Mouse (Mus musculus): ENCODE measurements around the gene Ifi35.
"Not testable (repeated sequence)": the region's sequence is repeated elsewhere in the genome, so short reads cannot be mapped to it uniquely, and the experiment has no call there.

Gene Ifi35

DNA sequence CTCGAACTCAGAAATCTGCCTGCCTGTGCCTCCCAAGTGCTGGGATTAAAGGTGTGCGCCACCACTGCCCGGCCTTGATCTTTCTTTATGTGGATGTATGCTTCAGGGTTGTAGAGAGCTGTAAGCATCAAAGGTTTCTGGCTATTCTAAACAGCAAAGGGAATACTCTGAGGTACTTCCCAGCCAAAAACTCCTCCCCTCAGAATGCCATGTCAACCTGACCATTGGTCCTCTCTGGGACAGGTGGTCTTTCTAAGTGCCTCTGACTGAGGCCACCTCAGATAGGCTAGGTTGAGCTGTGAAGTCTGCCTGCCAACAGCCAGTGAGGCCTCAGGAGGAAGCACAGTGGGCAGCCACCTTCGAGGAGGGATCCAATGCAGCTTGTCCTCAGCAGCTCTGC lies 692 bp downstream of the Ifi35 start:
- no peak for DNase-seq

DNA sequence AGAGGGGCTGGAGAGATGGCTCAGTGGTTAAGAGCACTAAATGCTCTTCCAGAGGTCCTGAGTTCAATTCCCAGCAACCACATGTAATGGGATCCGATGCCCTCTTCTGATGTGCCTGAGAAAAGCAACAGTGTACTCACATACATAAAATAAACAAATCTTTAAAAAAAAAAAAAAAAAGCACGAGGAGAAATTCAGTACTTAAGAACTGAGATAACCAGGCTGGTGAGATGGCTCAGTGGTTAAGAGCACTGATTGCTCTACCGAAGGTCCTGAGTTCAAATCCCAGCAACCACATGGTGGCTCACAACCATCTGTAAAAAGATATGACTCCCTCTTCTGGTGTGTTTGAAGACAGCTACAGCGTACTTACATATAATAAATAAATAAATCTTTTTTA lies 1.4 kb downstream of the Ifi35 start:
- not testable (repeated sequence) for DNase-seq

DNA sequence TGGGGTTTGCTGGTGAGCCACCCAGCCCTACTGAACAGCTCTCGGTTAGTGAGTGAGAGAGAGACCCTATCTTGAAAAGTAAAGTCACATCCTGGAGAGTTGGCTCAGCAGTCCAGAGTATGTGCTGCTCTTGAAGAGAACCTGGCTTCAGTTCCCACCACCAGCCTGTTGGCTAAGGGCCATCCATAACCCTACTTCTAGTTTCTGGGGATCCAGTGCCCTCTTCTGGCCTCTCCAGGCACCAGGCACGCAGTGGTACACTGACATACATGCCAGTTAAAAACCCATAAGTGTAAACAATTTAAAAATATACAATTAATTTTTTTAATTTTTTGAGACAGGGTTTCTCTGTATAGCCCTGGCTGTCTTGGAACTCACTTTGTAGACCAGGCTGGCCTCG lies 2.2 kb downstream of the Ifi35 start:
- no peak for DNase-seq

DNA sequence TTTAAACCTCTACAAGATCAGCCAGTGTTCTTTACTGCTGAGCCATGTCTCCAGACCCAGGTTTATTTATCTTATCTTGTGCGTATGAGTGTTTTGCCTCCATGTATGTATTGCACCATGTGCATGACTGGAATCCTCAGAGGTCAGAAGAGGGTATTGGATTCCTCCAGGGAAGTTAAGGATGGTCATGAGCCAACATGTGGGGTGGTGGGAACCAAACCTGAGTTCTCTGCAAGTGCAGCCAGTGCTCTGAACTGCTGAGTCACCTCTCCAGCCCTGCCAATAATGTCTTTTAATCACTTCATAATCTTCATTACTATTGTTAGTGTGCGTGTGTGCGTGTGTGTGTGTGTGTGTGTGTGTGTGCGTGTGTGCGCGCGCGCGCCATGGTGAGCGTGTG lies 3.3 kb downstream of the Ifi35 start:
- no peak for DNase-seq

DNA sequence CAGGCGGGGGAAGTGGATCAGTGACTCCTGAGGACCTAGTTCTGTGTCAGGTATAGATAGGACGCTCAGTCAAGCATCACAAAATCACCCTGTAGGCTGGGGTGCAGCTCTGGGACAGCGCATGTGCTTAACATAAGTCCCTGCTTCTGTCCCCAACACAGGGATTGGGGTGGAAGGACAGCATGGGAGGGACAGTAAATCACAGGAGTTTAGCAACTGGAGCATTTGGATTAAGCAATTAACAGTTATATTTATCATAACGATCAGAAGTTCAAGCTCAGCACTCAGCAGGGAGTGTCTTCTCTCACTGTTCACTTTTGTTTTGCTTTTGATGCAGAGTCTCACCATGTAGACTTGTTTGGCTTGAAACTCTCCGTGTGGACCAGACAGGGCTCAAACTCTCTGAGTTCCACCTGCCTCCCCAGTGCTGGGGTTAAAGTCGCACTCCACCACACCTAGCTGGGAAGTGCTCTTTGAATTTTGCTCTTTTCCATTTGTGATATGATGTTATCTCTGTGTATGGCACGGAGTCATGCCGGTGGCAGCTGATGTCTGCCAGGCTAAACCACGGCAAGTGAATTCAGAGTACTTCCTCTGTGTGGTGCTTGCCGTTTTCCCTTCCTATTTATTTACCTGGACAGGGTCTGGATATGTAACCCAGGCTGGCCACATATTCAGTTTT lies 4.0 kb downstream of the Ifi35 start:
- DNase-seq = no peak

DNA sequence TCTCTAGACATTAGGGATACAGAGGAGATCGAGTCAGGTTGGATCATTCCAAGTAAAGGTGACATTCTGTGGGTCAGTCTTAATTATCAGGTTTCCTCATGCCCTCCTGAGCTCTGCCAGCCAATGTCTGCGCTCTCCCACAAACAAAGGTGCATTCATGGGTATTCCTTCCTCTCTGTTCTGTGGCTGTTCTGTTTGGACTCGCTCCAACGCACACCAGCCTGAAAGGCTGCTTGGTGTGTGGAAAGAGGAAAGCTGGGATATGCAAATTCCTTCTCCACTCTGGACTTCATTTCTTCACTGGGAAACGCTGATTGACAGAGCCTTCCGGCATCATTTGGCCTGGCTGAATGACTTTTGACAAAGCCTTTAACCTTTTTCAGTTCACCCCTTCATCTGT lies 6.5 kb downstream of the Ifi35 start:
- DNase-seq = no peak

DNA sequence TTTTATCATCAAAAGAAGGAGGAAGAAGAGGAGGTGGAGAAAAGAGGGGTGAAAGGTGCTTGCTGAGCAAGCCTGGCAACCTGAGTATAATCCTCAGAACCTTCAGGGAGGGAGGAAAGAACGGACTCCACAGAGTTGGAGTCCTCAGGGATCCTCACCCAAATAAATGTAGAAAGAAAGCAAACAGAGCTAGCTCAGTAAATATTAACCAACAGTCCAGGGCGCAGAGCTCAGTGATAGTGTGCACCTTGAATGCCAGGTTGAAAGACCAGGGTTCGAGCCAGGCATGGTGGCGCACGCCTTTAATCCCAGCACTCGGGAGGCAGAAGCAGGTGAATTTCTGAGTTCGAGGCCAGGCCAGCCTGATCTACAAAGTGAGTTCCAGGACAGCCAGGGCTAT lies 7.4 kb downstream of the Ifi35 start:
- no peak for DNase-seq

DNA sequence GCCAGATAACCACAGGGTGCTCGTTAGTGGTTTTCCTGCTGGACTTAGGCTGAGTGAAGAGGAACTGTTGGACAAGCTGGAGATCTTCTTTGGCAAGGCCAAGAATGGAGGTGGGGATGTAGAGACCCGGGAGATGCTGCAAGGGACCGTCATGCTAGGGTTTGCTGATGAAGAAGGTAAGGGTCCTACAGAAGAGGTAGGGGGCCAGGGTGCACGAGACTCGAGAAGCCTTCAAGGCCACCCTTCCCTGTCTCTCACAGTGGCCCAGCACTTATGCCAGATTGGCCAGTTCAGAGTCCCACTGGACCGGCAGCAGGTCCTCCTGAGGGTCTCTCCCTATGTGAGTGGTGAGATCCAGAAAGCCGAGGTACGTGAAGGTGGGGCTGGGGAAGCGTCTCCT lies 9.4 kb downstream of the Ifi35 start:
- no peak for DNase-seq

DNA sequence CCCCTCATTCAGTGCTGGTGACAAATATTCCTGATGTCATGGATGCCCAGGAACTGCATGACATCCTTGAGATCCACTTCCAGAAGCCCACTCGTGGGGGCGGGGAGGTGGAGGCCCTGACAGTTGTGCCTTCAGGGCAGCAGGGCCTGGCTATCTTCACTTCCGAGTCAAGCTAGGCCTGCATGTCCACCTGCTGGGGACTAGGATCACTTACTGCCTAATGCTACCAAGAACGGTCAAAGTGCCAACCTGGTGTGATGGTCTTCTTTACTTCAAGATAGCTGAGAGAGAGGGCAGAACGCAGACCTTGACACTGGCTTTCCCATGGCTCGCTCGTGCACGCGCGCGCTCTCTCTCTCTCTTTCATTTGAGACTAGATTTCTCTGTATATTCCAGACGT lies 10.0 kb downstream of the Ifi35 start:
- no peak for DNase-seq

DNA sequence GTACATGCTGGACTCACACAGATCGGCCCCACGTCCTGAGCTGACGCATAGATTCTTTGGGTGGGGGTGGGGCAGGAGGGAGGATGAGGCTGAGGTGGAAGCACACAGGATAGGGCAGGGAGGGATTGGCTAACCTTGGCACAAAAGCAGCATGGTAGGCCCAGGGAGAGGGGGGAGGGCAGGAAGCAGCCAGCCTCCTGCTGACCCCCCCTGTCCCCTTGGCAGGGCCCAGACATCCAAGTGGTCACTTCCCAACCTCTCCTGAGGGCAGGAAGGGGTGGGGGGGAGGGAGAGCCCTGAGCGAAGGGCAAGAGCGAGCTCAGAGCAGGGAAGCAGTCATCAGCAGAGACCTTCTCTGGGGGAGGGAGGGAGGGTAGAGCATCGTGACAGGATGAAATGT lies 11.5 kb downstream of the Ifi35 start:
- DNase-seq = peak; percentile 39

DNA sequence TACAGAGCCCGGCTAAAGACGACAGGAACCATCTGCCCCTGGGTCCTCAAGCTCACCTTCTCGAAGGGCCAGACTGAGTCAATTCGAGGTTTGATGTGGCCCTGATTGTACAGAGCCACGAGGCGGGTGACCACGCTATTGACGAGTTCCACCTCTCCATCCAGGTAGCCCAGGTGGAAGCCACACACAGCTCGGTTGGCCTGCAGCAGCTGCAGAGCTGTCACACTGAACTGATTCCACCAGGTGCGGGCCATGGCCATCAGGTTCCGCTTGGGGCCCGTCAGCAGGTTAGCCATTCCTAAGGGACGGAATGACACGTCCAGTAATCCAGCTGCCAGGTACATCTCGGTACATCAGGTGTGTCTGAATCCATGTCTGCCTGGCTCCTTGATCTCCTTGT lies 12.1 kb downstream of the Ifi35 start:
- DNase-seq = no peak

DNA sequence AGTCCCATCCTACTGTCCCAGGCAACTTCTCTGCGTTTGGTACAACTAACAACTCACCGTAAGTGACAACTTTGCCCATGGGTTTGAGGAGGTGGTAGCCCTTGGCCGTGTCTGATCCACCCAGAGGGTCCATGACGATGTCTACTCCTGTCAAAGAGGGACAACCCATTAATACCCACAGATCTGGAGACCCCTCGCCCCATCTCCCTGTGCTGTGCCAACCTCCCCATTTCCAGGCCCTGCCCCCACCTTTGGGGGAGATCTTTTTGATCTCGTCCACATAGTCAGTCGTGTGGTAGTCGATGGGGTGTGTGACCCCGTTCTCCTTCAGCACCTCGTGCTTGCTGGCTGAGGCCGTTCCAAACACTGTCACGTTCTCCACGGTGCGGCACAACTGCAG lies 13.9 kb downstream of the Ifi35 start:
- no peak for DNase-seq

DNA sequence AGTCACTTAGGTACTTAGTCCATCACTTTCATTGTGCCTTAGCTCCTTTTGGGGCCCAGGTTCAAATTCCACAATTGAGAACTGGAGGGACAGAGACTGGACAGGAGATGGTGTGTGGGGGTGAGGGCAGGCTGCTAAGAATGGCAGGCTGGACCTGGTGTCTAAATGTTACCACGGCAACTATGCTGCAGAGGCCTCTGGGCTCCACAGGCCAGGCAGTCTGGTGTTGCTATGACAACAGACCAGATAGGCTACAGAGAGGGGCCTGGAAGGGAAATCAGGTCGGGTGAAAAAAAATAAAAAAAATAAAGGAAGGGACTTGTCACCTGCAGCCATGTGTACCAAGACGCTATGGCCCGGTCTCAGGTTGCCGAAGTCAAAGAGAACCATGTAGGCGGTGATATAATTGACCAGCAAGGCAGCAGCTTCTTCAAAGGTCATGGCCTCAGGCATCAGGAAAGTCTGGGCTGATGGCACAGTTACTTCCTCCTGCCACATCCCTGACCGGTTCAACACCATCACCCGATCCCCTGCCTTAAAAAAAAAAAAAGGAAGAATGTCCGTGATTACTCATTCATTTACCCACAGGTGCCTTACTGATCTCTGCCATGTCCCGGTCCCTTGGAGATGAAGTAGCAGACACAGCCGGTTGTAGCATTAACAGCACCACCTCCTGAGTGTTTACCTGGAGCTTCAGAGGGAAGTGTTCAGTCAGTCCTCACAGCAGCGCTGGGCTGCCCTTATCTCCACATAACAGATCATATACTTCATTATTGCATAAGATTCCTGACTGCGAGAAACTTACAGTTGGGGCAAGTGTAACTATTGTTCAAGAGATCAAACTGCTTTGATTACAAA lies 14.6 kb downstream of the Ifi35 start:
- DNase-seq = no peak

DNA sequence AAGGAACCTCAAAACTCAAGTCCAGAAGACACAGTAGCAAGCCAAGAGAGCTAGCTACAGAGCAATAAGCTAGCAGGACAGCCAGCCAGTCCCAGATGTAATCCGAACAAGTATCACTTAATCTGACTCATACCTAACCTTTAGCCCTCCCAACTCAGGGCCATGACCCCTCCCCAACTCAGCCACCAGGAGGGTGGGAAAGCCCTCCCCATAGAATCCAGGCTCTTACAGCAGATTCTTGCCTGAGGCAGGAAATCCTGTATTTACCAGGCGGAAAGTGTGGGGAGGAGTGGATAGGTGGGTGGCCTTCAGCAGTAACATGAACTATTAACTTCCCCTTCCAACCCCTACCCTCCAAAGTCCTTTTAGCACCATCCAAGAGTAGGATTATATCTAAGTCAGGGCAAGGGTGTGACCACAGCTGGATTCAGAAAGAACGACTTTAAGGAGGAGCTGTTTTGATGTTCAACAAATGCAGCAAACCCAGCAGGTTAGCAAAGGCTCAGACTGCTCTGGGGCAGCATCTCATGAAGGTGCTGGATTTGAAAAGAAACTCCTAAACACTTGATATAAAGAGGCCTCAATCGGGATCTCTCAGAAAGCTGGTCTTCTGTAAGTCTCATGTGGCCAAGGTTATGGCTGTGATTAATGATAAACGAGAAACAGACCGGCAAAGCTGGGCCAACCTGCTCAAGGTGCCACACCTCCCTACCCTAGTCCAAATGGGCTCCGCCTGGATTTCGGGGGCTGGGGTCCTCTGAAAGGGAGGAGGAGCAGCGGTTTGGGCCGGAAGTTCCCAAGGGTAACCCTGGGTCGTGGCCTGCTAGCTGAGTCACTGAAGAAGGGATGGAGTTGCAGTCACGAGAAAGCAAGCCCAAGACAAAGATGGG lies 16.2 kb downstream of the Ifi35 start, which contains the start of gene Rnd2:
Gene Rnd2, plus strand, starts transcription at position 789 of the 890 bp plus-strand sequence.
- DNase-seq = no peak

DNA sequence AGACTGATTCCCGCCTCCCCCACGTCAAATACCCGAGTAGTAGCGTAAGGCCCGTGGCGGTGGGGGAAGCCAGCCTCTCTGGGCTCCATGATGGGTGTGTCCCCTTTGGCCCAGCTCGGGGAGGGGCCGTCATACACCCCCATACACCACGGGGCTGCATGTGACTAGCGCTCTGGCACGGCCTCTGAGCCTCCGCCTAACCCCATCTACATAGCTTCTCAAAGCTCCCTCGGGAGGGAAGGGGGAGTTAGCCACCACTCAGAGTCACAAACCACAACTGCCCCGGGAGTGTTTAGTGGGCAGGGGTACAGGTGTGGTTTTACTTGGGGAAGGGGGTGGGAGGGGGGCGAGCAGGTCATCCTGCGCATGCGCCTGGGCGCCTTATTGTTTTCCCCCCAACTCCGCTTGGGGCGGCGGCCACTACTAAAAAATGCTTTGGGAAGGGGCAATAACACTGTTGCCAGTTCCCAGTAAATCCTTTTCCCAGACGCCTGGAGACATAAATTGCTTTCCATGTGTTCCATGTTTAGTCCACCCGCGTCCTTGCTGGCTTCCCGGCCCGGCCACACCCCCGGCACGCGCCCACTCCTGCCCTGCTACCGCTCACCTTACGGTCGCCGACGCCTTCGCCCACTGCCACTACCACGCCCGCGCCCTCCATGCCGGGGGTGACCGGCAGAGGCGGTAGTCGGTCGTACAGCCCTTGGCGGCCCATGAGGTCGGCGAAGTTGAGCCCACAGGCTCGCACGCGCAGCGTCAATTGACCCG lies 17.1 kb downstream of the Ifi35 start:
- peak; percentile 68 for DNase-seq

DNA sequence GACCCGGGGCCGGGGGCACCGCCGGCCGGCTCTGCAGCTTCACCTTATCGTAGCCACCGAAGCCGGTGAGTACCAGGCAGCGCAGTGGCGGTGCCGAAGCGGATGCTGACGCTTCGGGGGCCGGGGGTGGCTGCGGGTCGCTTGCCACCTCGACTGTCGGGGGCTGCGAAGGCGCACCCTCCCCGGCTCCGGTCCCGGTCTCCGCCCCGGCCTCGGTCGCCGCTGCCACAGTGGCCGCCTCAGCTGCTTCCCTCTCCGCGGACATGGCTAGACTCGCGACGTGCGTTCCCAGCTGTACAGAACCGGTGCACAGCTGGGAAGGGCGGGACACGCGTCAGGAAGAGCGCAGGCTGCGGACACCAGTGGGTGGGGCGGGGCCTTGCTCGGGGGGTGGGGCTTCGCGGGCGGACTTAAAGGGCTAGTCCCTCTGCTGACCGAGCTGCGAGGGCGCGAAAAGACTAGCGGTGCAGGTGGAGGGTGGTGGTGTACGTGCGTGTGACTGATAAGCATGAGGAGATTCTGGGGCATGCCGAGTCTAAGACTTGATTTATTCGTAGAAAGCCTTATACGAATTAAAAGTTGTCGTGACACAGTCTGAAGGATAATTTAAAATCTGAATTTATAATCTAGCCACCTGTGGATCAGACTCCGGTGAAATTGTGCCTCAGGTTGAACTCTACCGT lies 17.8 kb downstream of the Ifi35 start, which contains the start of gene Vat1:
Gene Vat1, minus strand, starts transcription at position 362 of the 683 bp plus-strand sequence.
- peak; percentile 59 for DNase-seq

DNA sequence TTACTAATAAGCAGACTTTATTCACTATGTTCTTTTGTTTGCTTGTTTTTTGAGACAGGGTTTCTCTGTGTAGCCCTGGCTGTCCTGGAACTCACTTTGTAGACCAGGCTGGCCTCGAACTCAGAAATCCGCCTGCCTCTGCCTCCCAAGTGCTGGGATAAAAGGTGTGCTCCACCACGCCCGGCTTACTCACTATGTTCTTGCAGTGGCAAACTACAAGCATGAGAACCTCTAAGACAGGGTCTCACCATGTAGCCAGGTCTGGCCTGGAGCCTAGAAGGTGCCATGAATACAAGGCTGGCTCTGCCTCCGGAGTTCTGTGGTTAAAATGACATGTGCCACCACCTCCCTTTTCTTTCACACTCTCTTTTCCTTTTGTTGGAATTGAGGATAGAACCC lies 18.3 kb downstream of the Ifi35 start:
- not testable (repeated sequence) for DNase-seq

DNA sequence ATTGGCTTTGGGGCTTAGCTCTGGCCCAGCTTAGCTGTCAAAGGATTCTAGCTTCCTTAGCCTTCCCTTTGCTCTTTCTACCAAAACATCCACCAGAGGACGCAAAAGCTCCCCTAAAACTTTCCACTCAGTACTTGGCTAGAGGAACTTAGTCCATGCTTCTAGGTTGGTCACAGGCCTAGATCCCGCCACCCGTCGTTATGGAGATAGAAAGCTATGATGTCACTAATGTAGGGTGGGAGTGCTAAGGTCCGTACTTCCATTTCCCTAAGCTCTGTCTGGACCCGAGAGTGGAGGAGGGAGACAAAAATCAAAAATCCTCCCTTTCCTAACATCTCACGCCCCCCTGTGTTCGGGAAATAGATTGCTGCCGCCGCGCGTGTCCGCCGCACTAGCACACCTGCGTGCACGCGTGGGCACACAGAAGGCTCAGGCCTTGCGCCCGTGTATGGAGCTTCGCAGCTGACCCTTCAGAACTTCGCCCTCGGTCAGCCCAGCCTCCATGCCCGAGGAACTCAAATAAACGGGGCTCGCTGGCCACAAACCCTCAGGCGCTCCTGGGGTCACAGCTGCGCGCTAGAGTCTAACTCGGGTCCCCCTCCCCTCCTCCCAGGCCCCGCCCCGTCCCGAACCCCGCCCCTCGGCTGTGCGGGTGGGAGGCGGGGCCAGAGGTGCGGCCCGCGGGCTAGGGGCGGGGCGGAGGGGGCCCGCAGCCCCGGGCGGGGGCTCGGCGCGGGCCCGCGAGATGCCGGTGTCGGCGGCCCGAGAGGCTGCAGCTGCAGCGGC lies 19.5 kb downstream of the Ifi35 start:
- DNase-seq = peak; percentile 83

DNA sequence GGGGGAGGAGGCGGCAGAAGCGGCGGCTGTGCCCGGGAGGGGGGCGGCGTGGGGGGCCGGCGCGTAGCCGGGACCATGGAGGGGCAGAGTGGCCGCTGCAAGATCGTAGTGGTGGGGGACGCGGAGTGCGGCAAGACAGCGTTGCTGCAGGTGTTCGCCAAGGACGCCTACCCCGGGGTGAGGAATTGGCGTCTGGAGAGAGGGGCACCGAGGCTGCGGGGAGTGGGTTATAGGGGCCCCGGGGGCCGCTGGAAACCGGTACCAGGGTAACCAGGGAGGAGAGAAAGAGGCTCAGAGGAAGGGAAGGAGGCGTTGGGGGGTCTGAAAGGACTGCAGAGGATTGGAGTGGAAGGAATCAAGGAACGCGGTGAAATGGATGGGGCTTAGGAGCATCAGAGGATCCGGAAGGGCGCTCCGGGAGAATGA lies 20.1 kb downstream of the Ifi35 start:
- DNase-seq = no peak

DNA sequence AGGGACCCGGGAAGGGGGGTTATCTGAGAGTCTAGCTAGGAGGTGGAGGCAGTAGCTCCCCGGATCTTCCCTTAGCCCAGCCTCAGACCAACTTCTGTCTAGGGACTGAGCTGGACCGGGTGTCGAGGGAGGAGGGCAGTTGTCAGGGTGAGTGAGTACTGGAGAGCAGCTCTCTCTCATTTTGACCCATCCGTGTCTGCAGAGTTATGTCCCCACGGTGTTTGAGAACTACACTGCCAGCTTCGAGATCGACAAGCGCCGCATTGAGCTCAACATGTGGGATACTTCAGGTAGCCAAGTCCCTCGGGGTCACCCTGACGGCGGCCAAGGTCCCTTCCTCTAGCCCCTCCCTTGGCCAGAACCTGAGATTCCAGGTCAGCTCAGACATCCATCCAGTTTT lies 20.5 kb downstream of the Ifi35 start:
- DNase-seq = no peak

DNA sequence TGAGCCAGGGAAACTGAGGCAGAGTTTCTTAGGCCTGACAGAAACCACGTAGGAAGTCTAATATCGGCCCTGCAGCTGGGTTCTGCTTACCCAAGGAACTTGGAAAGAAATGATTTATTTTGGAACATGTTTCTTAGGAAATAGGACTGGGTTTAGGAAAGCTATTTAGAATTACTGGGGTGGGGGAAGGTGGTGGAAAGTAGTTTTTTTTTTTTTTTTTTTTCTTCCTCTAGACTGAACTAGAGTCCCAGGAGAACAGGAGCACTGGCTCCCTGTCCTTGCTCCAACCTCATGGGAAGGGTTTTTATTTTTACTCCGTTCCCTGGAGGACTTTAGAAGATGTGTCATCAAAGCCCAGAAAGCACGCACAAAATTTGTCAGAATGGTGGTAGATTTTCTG lies 20.9 kb downstream of the Ifi35 start:
- DNase-seq = no peak
